In the genomic region with DNA sequence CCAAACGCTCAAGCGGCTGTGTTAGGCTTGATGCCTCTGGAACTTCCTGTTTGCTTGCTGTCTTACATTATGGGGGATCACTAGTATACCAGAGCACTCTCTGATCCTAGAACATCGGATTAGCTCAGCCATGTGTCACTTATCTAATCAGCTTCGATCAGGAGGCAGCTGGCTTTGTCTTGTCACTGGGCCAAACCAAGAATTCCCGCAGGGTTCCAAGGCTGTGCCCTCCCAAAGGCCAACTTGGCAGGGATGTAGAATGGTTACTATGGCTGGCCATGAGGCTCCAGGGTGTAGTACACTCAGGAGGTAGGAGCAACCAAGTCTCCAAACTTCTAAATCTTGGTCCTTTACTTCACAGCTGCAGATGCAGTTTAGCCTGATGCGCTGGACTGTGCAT, we compare ENCODE assay signal across 8 mouse cellular contexts. TPM values are rescaled to one million over a fixed set of nuclear protein-coding genes. Genes with fewer than 3 reads are reported as not detected.
DNase-seq lines count a peak whose midpoint lies in the region; ATAC-seq and TF ChIP-seq lines count a peak whose summit lies in the region.

No protein-coding gene starts in this region.

- no peak for TF ChIP-seq POLR2A in bone marrow macrophage, adult 2 months (IDR thresholded peaks at IDR 0.05; ENCODE audit: borderline replicate concordance, low read depth, low read length)

- DNase-seq in forebrain, postnatal 0 days = no peak
- DNase-seq in spleen, postnatal 36 days (ENCODE audit: low spot score in 2 of 2) = no peak
- no peak for DNase-seq in urinary bladder, adult 2 months (ENCODE audit: low spot score)

- H3K4me2 ChIP-seq in forebrain, postnatal 0 days (ENCODE audit: low read depth) = peak overlapping the region; percentile 96
- H3K4me2 ChIP-seq in liver, embryonic 12.5 days = peak overlapping the region; percentile 96
- H3K4me2 ChIP-seq in stomach, embryonic 16.5 days (ENCODE audit: low read depth, low read length) = peak overlapping the region; percentile 74

- WGBS in forebrain, postnatal 0 days = 22% methylated on average over 6 of the region's 6 CpGs
- 17% methylated on average over 6 of the region's 6 CpGs for WGBS in liver, embryonic 12.5 days (ENCODE audit: insufficient replicate concordance)
- 28% methylated on average over 6 of the region's 6 CpGs for WGBS in stomach, embryonic 16.5 days

- peak overlapping the region; percentile 97 for H3K4me3 ChIP-seq in megakaryocyte, embryonic 14.5 days (replicated peaks)
- H3K4me3 ChIP-seq in bone marrow macrophage, adult 2 months (ENCODE audit: insufficient read depth, low read length) = peak overlapping the region; percentile 70
- peak overlapping the region; percentile 72 for H3K4me3 ChIP-seq in forebrain, postnatal 0 days (ENCODE audit: low read depth, low read length)
- H3K4me3 ChIP-seq in liver, embryonic 12.5 days = peak overlapping the region; percentile 98
- H3K4me3 ChIP-seq in stomach, embryonic 16.5 days (replicated peaks; ENCODE audit: low read length) = peak overlapping the region; percentile 85

- no peaks in the 10 kb centered on the region for H3K27me3 ChIP-seq in megakaryocyte, embryonic 14.5 days (replicated peaks)
- H3K27me3 ChIP-seq in forebrain, postnatal 0 days (ENCODE audit: insufficient read depth, low read length) = no peaks in the 10 kb centered on the region
- no peaks in the 10 kb centered on the region for H3K27me3 ChIP-seq in liver, embryonic 12.5 days (replicated peaks)
- H3K27me3 ChIP-seq in stomach, embryonic 16.5 days (ENCODE audit: control insufficient read depth, insufficient read depth, low read length) = no peaks in the 10 kb centered on the region

- H3K36me3 ChIP-seq in megakaryocyte, embryonic 14.5 days (replicated peaks; ENCODE audit: low read length) = peaks cover 27% of the 10 kb centered on the region
- H3K36me3 ChIP-seq in forebrain, postnatal 0 days (ENCODE audit: insufficient read depth) = peaks cover 6% of the 10 kb centered on the region; the same call in 1 of the 2 replicates
- H3K36me3 ChIP-seq in liver, embryonic 12.5 days = peaks cover 30% of the 10 kb centered on the region
- peaks cover 10% of the 10 kb centered on the region; the same call in 1 of the 2 replicates for H3K36me3 ChIP-seq in stomach, embryonic 16.5 days (ENCODE audit: control insufficient read depth, insufficient read depth, low read length)

- TF ChIP-seq CTCF in bone marrow macrophage, adult 2 months (IDR thresholded peaks at IDR 0.05; ENCODE audit: low read depth, low read length) = no peak
- TF ChIP-seq CTCF in forebrain, postnatal 0 days (IDR thresholded peaks at IDR 0.05; ENCODE audit: low read depth) = no peak

- H3K9ac ChIP-seq in forebrain, postnatal 0 days = peak overlapping the region; percentile 75
- H3K9ac ChIP-seq in liver, embryonic 12.5 days = peak overlapping the region; percentile 98
- peak overlapping the region; percentile 77 for H3K9ac ChIP-seq in stomach, embryonic 16.5 days (ENCODE audit: low read length)

- H3K27ac ChIP-seq in bone marrow macrophage, adult 2 months (ENCODE audit: insufficient read depth, low read depth, low read length) = peak overlapping the region; percentile 91
- H3K27ac ChIP-seq in forebrain, postnatal 0 days (ENCODE audit: low read depth, low read length) = peak overlapping the region; percentile 92
- H3K27ac ChIP-seq in liver, embryonic 12.5 days = peak overlapping the region; percentile 93
- H3K27ac ChIP-seq in stomach, embryonic 16.5 days (ENCODE audit: low read length) = peak overlapping the region; percentile 97

- H3K9me3 ChIP-seq in megakaryocyte, embryonic 14.5 days = no peaks in the 10 kb centered on the region
- H3K9me3 ChIP-seq in forebrain, postnatal 0 days (ENCODE audit: low read length) = no peaks in the 10 kb centered on the region
- no peaks in the 10 kb centered on the region for H3K9me3 ChIP-seq in liver, embryonic 12.5 days (replicated peaks)
- H3K9me3 ChIP-seq in stomach, embryonic 16.5 days (replicated peaks; ENCODE audit: control insufficient read depth, low read length) = no peaks in the 10 kb centered on the region

- no peak for ATAC-seq in megakaryocyte, adult 5-6 weeks (ENCODE audit: poor library complexity, severe bottlenecking)
- ATAC-seq in forebrain, postnatal 0 days = no peak
- no peak for ATAC-seq in liver, embryonic 12.5 days
- no peak for ATAC-seq in stomach, embryonic 16.5 days (ENCODE audit: insufficient read depth, low FRiP score)

- H3K4me1 ChIP-seq in megakaryocyte, embryonic 14.5 days = peaks cover 54% of the 10 kb centered on the region
- peaks cover 34% of the 10 kb centered on the region for H3K4me1 ChIP-seq in bone marrow macrophage, adult 2 months (ENCODE audit: control insufficient read depth, insufficient read depth, low read length)
- H3K4me1 ChIP-seq in forebrain, postnatal 0 days (ENCODE audit: insufficient read depth) = peaks cover 17% of the 10 kb centered on the region
- H3K4me1 ChIP-seq in liver, embryonic 12.5 days = peaks cover 48% of the 10 kb centered on the region
- peaks cover 23% of the 10 kb centered on the region for H3K4me1 ChIP-seq in stomach, embryonic 16.5 days (ENCODE audit: control insufficient read depth, insufficient read depth, low read length)

RNA-seq across cellular contexts. Expression of a gene that starts 1.0 kb away (rescaled TPM):
- 68.9 and 81.7 TPM in 2 replicates for polyA plus RNA-seq in megakaryocyte, embryonic 14.5 days (2012; ENCODE audit: insufficient read depth, low replicate concordance)
- 41.7 and 41.9 TPM in 2 replicates for total RNA-seq in megakaryocyte, adult 5-6 weeks (2015)
- 28.4 and 34.1 TPM in 2 replicates for total RNA-seq in megakaryocyte, adult 5-6 weeks (2017)
- 18.5 and 22.9 TPM in 2 replicates for polyA plus RNA-seq in bone marrow macrophage, adult 2 months (2012; ENCODE audit: insufficient read depth, insufficient read length, missing spikeins)
- total RNA-seq in forebrain, postnatal 0 days (2014; rRNA removed) = 11.5 and 14.9 TPM in 2 replicates
- polyA plus RNA-seq in forebrain, postnatal 0 days (2015; fragmentation: Nextera tagmentation; extraction: Ambion mirVana) = 6.1 and 6.5 TPM in 2 replicates
- 65.7 and 66.8 TPM in 2 replicates for polyA plus RNA-seq in liver, embryonic 12.5 days (2016; fragmentation: Nextera tagmentation; extraction: Ambion mirVana)
- polyA plus RNA-seq in stomach, embryonic 16.5 days (2015; fragmentation: Nextera tagmentation; extraction: Ambion mirVana) = 28.4 and 28.5 TPM in 2 replicates
- polyA plus RNA-seq in urinary bladder, adult 2 months (2012; rRNA removed) = 6.6 and 9.9 TPM in 2 replicates

RNA-seq across cellular contexts. Expression of a gene that starts 9.9 kb away (rescaled TPM):
- polyA plus RNA-seq in megakaryocyte, embryonic 14.5 days (2012; ENCODE audit: insufficient read depth, low replicate concordance) = 257 and 338 TPM in 2 replicates
- total RNA-seq in megakaryocyte, adult 5-6 weeks (2015) = 272 and 308 TPM in 2 replicates
- total RNA-seq in megakaryocyte, adult 5-6 weeks (2017) = 132 and 149 TPM in 2 replicates
- 187 and 203 TPM in 2 replicates for polyA plus RNA-seq in bone marrow macrophage, adult 2 months (2012; ENCODE audit: insufficient read depth, insufficient read length, missing spikeins)
- 132 and 163 TPM in 2 replicates for total RNA-seq in forebrain, postnatal 0 days (2014; rRNA removed)
- polyA plus RNA-seq in forebrain, postnatal 0 days (2015; fragmentation: Nextera tagmentation; extraction: Ambion mirVana) = 226 and 260 TPM in 2 replicates
- polyA plus RNA-seq in liver, embryonic 12.5 days (2016; fragmentation: Nextera tagmentation; extraction: Ambion mirVana) = 226 and 253 TPM in 2 replicates
- 335 and 345 TPM in 2 replicates for polyA plus RNA-seq in stomach, embryonic 16.5 days (2015; fragmentation: Nextera tagmentation; extraction: Ambion mirVana)
- 88.1 and 93.0 TPM in 2 replicates for polyA plus RNA-seq in urinary bladder, adult 2 months (2012; rRNA removed)

RNA-seq across cellular contexts. Expression of a gene that starts 15.6 kb away (rescaled TPM):
- 25.0 and 60.9 TPM in 2 replicates for polyA plus RNA-seq in megakaryocyte, embryonic 14.5 days (2012; ENCODE audit: insufficient read depth, low replicate concordance)
- total RNA-seq in megakaryocyte, adult 5-6 weeks (2015) = 27.4 and 34.6 TPM in 2 replicates
- 30.0 and 35.9 TPM in 2 replicates for total RNA-seq in megakaryocyte, adult 5-6 weeks (2017)
- polyA plus RNA-seq in bone marrow macrophage, adult 2 months (2012; ENCODE audit: insufficient read depth, insufficient read length, missing spikeins) = 32.1 and 36.2 TPM in 2 replicates
- 11.6 and 15.1 TPM in 2 replicates for total RNA-seq in forebrain, postnatal 0 days (2014; rRNA removed)
- polyA plus RNA-seq in forebrain, postnatal 0 days (2015; fragmentation: Nextera tagmentation; extraction: Ambion mirVana) = 1.2 and 1.4 TPM in 2 replicates
- polyA plus RNA-seq in liver, embryonic 12.5 days (2016; fragmentation: Nextera tagmentation; extraction: Ambion mirVana) = 21.7 and 24.4 TPM in 2 replicates
- polyA plus RNA-seq in stomach, embryonic 16.5 days (2015; fragmentation: Nextera tagmentation; extraction: Ambion mirVana) = 13.5 and 18.9 TPM in 2 replicates
- 68.9 and 70.9 TPM in 2 replicates for polyA plus RNA-seq in urinary bladder, adult 2 months (2012; rRNA removed)

RNA-seq across cellular contexts. Expression of a gene that starts 44.5 kb away (rescaled TPM):
- 12.6 and 15.3 TPM in 2 replicates for polyA plus RNA-seq in megakaryocyte, embryonic 14.5 days (2012; ENCODE audit: insufficient read depth, low replicate concordance)
- total RNA-seq in megakaryocyte, adult 5-6 weeks (2015) = 52.6 and 53.0 TPM in 2 replicates
- total RNA-seq in megakaryocyte, adult 5-6 weeks (2017) = 57.5 and 63.1 TPM in 2 replicates
- polyA plus RNA-seq in bone marrow macrophage, adult 2 months (2012; ENCODE audit: insufficient read depth, insufficient read length, missing spikeins) = 32.8 and 36.7 TPM in 2 replicates
- total RNA-seq in forebrain, postnatal 0 days (2014; rRNA removed) = 8.8 and 12.8 TPM in 2 replicates
- 6.0 and 8.4 TPM in 2 replicates for polyA plus RNA-seq in forebrain, postnatal 0 days (2015; fragmentation: Nextera tagmentation; extraction: Ambion mirVana)
- polyA plus RNA-seq in liver, embryonic 12.5 days (2016; fragmentation: Nextera tagmentation; extraction: Ambion mirVana) = 4.6 TPM in 2 replicates
- 14.7 and 14.8 TPM in 2 replicates for polyA plus RNA-seq in stomach, embryonic 16.5 days (2015; fragmentation: Nextera tagmentation; extraction: Ambion mirVana)
- 16.2 and 20.8 TPM in 2 replicates for polyA plus RNA-seq in urinary bladder, adult 2 months (2012; rRNA removed)

RNA-seq across cellular contexts. Expression of a gene that starts 44.7 kb away (rescaled TPM):
- 2.2 TPM in 1 of 2 replicates, not detected in the other for polyA plus RNA-seq in megakaryocyte, embryonic 14.5 days (2012; ENCODE audit: insufficient read depth, low replicate concordance)
- 85.8 and 88.2 TPM in 2 replicates for total RNA-seq in megakaryocyte, adult 5-6 weeks (2015)
- 33.0 and 37.6 TPM in 2 replicates for total RNA-seq in megakaryocyte, adult 5-6 weeks (2017)
- polyA plus RNA-seq in bone marrow macrophage, adult 2 months (2012; ENCODE audit: insufficient read depth, insufficient read length, missing spikeins) = 55.0 and 59.6 TPM in 2 replicates
- 15.3 and 31.8 TPM in 2 replicates for total RNA-seq in forebrain, postnatal 0 days (2014; rRNA removed)
- 137 and 157 TPM in 2 replicates for polyA plus RNA-seq in forebrain, postnatal 0 days (2015; fragmentation: Nextera tagmentation; extraction: Ambion mirVana)
- 27.2 and 30.0 TPM in 2 replicates for polyA plus RNA-seq in liver, embryonic 12.5 days (2016; fragmentation: Nextera tagmentation; extraction: Ambion mirVana)
- 41.4 and 50.6 TPM in 2 replicates for polyA plus RNA-seq in stomach, embryonic 16.5 days (2015; fragmentation: Nextera tagmentation; extraction: Ambion mirVana)
- polyA plus RNA-seq in urinary bladder, adult 2 months (2012; rRNA removed) = 108 and 113 TPM in 2 replicates
